Mouse (Mus musculus): ENCODE measurements around the gene Yipf2.
"Not testable (repeated sequence)": the region's sequence is repeated elsewhere in the genome, so short reads cannot be mapped to it uniquely, and the experiment has no call there.

Yipf2 gene

DNA sequence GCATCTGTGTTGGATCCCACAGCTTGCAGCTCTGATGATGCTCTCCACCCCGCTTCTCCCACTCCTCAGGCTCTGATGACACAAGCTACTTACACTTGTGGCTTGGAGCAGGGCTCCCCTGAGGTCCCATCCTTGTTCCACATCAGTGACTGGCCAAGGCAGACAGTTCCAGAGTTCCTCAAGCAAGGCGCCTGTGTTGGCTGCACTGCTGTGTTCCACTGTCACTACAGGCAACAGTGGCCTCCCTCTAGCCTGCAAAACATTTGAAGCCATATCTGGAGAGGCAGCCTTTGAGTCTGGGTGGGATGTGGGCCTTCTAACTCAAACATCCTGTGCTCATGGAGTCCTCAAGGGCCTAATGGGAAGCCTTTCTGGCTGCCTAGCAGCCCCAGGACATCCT, 35.6 kb downstream of the Yipf2 start:
- DNase-seq = no peak

DNA sequence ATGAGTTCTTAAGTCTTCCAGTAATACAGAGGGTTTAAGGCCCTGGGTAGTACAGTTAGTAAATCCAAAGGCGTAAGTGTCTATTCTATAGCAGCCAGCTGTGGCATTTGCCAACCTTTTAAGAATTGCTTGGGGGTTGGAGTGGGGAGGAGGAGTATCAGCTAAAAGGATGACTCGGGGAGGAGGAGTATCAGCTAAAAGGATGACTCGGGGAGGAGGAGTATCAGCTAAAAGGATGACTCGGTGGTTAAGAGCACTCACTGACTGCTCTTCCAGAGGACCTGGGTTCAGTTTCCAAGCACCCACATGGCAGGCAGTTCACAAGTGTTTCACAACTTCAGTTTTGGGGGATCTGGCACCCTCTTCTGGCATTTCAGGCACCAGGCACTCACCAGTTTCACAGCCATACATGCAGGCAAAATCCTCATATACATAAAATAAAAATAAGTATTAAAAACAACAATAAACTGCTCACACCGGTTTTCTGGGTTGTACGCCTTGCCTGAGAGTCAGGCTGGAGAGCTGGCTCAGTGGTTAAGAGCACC, 37.4 kb downstream of the Yipf2 start:
- DNase-seq = no peak

DNA sequence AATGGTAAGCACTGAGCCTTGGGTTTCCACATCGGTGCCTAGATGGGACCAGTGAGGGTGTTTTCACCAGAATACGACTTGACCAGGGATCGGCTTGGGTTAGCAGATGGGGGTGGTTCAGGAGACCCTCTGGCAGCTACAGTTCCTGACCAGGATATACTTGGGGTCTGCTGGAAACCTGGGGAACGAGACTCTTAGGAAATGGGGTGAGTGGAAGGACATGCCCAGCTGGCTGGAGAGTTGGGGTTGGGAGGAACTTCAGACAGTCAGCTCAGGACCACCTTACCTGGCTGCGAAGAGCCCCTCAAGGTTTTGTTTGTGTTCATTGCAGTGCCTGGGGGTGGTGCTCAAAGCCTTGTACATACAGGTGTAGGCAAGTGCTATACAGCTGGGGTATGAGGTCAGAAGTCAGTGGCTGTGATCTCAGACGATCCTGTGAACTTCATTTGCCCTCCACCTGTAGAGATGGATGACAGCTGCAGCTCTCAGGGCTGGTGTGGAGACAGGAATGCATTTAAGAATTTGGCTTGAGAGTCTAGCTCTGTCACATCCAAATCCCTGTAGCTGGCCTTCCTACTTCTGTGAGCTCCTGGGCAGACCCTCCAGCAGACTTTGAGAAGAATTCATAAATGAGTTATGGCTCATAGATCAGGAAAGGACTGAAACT, 38.9 kb downstream of the Yipf2 start:
- no peak for DNase-seq

DNA sequence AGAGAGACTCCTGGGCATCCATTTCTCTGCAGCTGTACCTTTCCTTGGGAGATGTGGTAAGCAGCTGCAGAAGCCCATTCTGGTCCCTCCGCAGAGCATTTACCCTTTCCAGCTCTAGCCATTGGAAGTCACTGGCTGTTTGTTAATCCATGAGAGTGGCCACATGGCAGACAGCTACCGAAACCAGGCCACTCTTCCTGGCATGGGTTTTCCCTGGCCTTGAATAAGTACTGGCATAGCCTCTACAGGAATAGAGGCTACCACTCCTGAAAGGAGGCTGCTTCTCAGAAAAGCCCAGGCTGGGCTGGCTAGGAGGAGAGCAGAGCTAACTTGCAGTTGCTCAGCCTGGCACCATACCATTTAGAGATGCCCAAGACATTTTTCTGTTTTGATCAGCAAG, 41.6 kb downstream of the Yipf2 start:
- DNase-seq = no peak

DNA sequence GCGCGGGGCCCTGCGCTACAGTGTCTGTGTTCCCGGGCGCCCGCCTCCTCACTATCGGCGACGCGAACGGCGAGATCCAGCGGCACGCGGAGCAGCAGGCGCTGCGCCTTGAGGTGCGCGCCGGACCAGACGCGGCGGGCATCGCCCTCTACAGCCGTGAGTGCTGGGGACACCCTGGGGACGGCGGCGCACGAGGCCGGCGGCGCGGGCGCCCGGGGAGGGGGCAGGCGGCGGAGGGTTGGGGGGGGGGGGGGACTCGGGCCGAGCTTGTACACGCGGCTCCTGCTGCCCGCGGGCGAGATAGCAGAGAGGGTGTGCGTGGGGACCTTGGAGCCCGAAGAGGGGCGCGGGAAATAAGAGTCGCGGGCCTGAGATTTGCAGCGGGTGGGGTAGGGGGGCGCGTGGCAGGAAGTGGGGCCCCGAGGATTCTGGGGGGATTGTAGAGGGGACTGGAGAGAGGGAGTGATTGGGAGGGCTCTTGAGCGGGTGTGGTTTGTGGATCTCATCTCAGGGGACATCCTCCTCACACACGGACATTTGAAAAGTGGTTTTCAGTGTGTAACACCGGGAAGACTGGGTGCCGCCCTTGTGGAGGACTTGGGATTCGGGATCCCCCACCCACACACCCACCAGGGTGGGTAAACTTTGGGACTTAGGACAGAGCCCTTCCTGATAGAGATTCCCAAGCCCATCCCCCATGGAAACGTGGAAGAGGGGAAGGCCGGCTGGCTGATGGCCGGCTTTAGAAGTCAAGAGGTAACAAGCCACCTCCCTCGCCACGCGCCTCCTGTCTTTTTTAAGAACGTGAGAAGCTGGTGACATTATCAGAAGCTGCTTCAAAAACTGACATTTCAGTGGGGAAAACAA, 45.3 kb downstream of the Yipf2 start:
- peak; percentile 80 for DNase-seq

- DNase-seq = no peak
Observed at GRCm38 (mm10) chr9:21546789-21547074, 45.9 kb downstream of the Yipf2 start, which contains the start of gene Carm1. Gene Carm1, plus strand, starts transcription at chr9:21546894.

- DNase-seq = peak; percentile 100
Observed at GRCm38 (mm10) chr9:21545916-21546788, 46.5 kb downstream of the Yipf2 start.

- DNase-seq = no peak
Observed at GRCm38 (mm10) chr9:21545351-21545915, 47.2 kb downstream of the Yipf2 start.

DNA sequence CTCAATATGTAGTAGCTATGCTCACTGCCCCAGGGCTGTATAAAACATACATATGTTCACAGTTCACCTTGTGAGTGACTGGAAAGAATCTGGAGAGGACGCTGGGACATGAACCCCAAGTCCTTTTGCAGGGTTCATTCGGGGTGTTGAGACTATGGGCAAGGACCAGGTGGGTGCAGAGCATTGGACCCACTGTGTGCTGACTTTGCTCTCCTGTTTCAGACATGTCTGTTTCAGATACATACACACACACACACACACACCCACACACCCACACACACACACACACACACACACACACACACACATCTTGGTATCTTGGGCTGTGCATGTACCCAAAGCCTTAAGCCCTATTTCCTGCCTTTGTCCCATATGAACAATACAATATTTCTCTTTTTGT, 50.6 kb downstream of the Yipf2 start:
- DNase-seq = not testable (repeated sequence)

DNA sequence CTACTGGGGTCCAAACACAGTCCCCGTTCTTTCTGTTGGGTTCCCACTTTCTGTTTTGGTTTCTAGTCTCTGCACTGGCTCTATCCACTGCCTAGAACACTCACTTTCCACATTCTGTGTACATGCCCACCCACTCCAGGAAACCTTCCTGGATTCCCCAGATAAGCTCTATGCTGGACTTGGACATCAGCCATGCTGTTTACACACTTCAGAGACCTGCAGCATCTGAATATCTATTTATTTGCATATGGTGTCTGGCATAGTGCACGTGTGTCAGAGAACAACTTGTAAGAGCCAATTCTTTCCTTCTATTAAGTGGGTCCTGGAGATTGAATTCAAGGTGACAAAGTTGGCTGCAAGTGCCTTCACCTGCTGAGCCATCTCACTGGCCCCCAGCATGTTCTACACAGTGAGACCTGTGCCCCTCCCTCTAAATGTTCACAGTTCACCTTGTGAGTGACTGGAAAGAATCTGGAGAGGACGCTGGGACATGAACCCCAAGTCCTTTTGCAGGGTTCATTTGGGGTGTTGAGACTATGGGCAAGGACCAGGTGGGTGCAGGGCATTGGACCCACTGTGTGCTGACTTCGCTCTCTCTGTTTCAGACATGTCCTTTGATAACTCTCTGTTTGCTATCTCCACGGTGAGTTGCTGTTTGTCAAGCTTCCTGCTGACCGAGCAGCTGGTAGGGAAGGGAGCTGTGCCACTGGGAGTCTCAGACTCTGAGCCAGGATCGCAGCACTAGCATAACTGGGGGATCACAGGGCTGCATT, 52.5 kb downstream of the Yipf2 start:
- DNase-seq = no peak

Measured in kidney, postnatal 14 days (tissue).